Mouse (Mus musculus) hindbrain, embryonic 12.5 days (tissue): ENCODE results near the gene Mymx. TPM values are rescaled to one million over a fixed set of nuclear protein-coding genes. Genes with fewer than 3 reads are reported as not detected.
A peak's percentile ranks its signal among the peaks of the same experiment; 100 is the strongest.

Source experiments
- ATAC-seq: fragments of 200-750 bp; cut with Nextera tagmentation; 2 replicates; pipeline ENCODE4 v1.8.0; 2017; ENCODE audit warnings: moderate TSS enrichment; ENCODE audit not compliant: low FRiP score
- H3K27ac ChIP-seq: fragments of 300-500 bp; sonication (generic); 2 replicates; pipeline ENCODE4 v1.5.1; 2016; ENCODE audit warnings: mild to moderate bottlenecking
- H3K27me3 ChIP-seq: fragments of 300-500 bp; sonication (generic); 2 replicates; pipeline ENCODE4 v1.6.1; 2016; ENCODE audit warnings: mild to moderate bottlenecking
- H3K36me3 ChIP-seq: fragments of 300-500 bp; sonication (generic); 2 replicates; pipeline ENCODE4 v1.6.1; 2016; ENCODE audit warnings: mild to moderate bottlenecking
- H3K4me1 ChIP-seq: fragments of 300-500 bp; sonication (generic); 2 replicates; pipeline ENCODE4 v1.6.1; 2016
- H3K4me2 ChIP-seq: fragments of 300-500 bp; sonication (generic); replicated peaks from 2 replicates; pipeline ENCODE4 v1.6.1; 2016; ENCODE audit warnings: mild to moderate bottlenecking
- H3K4me3 ChIP-seq: fragments of 300-500 bp; sonication (generic); 2 replicates; pipeline ENCODE4 v1.5.1; 2016; ENCODE audit warnings: mild to moderate bottlenecking
- H3K9ac ChIP-seq: fragments of 300-500 bp; sonication (generic); 2 replicates; pipeline ENCODE4 v1.6.1; 2016; ENCODE audit warnings: mild to moderate bottlenecking, moderate library complexity
- H3K9me3 ChIP-seq: fragments of 300-500 bp; sonication (generic); replicated peaks from 2 replicates; pipeline ENCODE4 v1.6.1; 2016; ENCODE audit warnings: mild to moderate bottlenecking
- WGBS: fragments of 180-500 bp; shearing (Covaris S2); methylation state at CpG from one replicate; pipeline ENCODE4 v1.1.7; 2016; 5-methylcytosine and 5-hydroxymethylcytosine counted together
- polyA plus RNA-seq: library from polyadenylated mRNA; unstranded; fragments of >200 nt; fragmentation: Nextera tagmentation; extraction: Ambion mirVana; gene quantifications from 2 replicates; pipeline ENCODE4 v1.2.1, GENCODE M21; 2016

Gene Mymx
- polyA plus RNA-seq, 1 experiment from 2014 or later: 1.6 TPM

DNA sequence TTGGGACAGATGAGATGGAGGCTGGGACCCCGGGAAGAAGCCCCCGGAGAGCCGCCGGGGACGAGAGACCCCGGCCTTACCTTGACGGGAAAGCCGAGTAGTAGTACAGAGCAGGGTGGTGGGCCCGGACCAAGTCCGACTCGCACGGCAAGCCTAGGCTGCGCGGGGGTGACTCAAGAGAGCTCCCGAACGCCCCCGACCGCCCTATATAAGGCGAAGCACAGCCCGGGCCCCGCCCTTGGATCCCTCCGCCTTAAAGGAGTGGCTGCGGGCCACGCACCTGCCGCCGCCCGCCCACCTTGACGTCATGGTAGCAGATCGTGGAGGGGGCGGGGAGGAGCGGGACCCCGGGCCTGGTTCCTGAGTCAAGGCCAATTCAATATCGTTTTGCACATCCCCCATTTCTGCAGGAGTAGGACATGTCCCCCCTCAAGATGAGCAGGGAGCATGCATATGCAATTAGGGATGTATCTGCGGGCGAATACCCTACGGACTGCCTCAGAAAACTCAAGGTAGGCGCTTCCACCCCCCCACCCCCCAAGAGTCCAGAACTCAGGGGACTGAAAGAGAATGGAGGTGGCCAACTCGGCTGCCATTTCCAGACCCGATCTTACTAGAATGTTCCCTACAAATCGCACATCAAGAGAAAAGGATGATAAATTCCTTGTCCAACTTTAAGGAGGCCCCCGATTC, 28.7 kb downstream of the Mymx start, which contains the start of gene Hsp90ab1:
Hsp90ab1 (minus strand) TSS at position 185 of the 693 bp plus-strand sequence.
- WGBS: under 1% methylated on average over 41 of the region's 41 CpGs
- Histone ChIP-seq H3K4me3 (peak within 1 kb of the TSS; percentile 98), H3K9ac (peak within 1 kb of the TSS; percentile 99), H3K27ac (peak within 1 kb of the TSS; percentile 96), H3K4me1 (peaks cover 32% of the 10 kb centered on the region), H3K36me3 (peaks cover 35% of the 10 kb centered on the region), H3K9me3 (no peaks in the 10 kb centered on the region), H3K27me3 (no peaks in the 10 kb centered on the region), H3K4me2 (peak within 1 kb of the TSS; percentile 86)
- peak; percentile 85 for ATAC-seq

DNA sequence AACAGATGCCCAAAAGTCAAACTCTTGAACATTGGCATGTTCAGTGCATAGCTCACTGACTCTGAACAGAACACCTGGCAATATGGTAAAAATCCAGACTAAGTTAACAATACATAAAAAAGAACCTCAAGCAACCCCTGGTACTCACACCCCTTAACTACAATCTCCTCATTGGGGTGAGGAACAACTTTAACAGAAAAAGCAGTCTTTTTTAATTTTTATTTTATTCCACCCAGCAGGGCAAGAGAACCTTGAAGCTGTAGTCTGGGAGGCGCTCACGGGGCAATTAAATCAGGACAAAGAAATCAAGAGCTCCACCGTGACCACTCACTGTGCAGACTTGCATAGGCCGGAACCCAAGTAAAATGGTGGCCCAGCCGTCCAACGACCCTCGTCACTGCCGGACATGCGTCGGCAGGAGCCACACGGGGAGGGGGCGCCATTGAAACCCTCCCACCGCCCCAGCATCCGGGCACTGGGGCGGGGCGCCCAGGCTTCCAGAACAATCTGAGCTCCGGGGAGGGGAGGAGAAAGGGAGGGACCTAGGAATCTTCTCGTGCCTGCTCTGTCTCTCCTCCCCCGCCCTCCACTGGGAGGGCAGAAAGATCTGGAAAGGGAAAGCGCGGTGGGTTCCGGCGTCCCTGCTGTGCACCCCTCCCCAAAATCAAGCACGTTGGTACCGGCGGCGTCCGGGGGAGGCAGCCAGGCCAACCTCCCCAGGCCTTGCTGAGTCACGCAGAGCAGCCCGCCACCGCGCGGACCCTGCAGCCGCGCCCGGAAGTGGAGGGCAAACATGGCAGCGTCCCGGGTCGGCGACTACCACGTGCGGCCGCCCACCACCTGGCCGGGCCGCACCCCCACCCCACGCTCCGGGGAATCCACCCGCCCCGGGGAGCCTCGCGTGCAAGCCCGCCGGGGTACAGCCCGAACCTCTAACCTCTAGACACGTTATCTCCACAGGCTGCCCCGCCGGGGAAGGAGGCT, 29.5 kb downstream of the Mymx start:
- H3K4me1 ChIP-seq: peaks cover 37% of the 10 kb centered on the region

DNA sequence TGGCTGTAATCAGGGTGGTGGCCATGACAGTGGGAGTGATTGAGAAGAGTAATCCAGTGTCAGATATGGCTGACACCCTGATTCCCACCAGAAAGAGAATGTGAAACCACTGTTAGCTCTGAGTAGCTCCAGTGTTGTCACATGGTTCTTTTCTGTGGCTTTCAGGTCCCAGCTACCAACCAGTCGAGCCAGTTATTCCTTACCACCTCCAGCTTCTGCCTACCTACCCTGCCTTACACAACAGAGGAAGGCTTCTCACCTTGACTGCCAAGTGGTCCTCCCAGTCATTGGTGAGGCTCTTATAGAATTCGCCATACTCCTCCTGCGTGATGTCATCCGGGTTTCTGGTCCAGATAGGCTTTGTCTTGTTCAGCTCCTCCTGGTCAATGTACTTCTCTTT, 31.9 kb downstream of the Mymx start:
- 90% methylated on average over 4 of the region's 4 CpGs for WGBS
- H3K4me1 ChIP-seq: peaks cover 57% of the 10 kb centered on the region
- H3K27ac ChIP-seq: no peak overlapping the region
- peaks cover 63% of the 10 kb centered on the region for H3K36me3 ChIP-seq
- no peak for ATAC-seq
- H3K4me2 ChIP-seq: no peak overlapping the region
- no peaks in the 10 kb centered on the region for H3K27me3 ChIP-seq
- no peaks in the 10 kb centered on the region for H3K9me3 ChIP-seq
- no peak overlapping the region for H3K9ac ChIP-seq
- no peak overlapping the region for H3K4me3 ChIP-seq

More for the DNA sequence above, 29.5 kb downstream of the Mymx start:
- peaks cover 44% of the 10 kb centered on the region for H3K36me3 ChIP-seq
- ATAC-seq: peak; percentile 71
- H3K9ac ChIP-seq: peak overlapping the region; percentile 99
- H3K9me3 ChIP-seq: no peaks in the 10 kb centered on the region
- H3K27ac ChIP-seq: peak overlapping the region; percentile 96
- peak overlapping the region; percentile 98 for H3K4me3 ChIP-seq
- H3K4me2 ChIP-seq: peak overlapping the region; percentile 86
- H3K27me3 ChIP-seq: no peaks in the 10 kb centered on the region
- WGBS: under 1% methylated on average over 56 of the region's 57 CpGs

DNA sequence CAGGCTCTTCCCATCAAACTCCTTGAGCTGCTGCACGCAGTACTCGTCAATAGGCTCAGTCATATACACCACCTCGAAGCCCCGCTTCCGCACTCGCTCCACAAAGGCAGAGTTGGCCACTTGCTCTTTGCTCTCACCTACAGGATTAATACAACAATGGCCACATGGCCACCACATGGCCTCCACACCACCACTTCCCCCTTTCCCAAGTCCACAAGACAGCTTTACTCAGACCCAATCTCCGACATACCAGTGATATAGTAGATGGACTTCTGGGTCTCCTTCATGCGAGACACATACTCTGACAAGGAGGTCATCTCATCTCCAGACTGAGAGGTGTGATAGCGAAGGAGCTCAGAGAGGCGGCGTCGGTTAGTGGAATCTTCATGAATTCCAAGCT, 32.9 kb downstream of the Mymx start:
- peaks cover 63% of the 10 kb centered on the region for H3K36me3 ChIP-seq
- H3K9me3 ChIP-seq: no peaks in the 10 kb centered on the region
- no peaks in the 10 kb centered on the region for H3K27me3 ChIP-seq
- no peak overlapping the region for H3K4me2 ChIP-seq
- peaks cover 54% of the 10 kb centered on the region for H3K4me1 ChIP-seq
- no peak for ATAC-seq
- no peak overlapping the region for H3K27ac ChIP-seq
- 90% methylated on average over 12 of the region's 12 CpGs for WGBS
- no peak overlapping the region for H3K4me3 ChIP-seq
- H3K9ac ChIP-seq: no peak overlapping the region; the same call in 1 of the 2 replicates

DNA sequence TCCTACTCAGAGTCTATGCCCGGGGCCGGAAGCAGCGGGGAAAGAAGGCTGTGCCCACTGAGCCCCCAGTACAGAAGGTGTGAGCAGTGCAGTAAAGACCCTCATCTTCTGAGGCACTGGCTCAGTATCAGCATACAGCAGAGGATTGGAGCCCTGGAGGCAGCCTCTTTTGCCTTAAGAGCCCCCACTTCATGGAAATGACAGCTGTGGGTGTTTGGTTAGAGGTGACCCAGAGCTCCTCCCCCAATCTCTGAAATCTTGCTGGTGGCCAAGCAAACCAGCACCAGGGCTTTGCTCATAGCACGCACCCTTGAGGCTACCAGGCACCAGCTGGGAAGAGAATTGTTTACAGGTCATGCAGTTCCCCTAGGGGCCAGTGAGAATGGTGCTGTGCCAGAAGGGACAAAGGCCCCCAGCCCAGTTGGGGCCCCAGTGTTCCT, 34.7 kb downstream of the Mymx start:
- Histone ChIP-seq H3K4me3 (no peak overlapping the region), H3K9ac (no peak overlapping the region), H3K27me3 (no peaks in the 10 kb centered on the region), H3K27ac (peak overlapping the region; percentile 55), H3K36me3 (peaks cover 63% of the 10 kb centered on the region), H3K9me3 (no peaks in the 10 kb centered on the region), H3K4me1 (peaks cover 54% of the 10 kb centered on the region), H3K4me2 (no peak overlapping the region)
- ATAC-seq: no peak
- WGBS: 29% methylated on average over 4 of the region's 4 CpGs

DNA sequence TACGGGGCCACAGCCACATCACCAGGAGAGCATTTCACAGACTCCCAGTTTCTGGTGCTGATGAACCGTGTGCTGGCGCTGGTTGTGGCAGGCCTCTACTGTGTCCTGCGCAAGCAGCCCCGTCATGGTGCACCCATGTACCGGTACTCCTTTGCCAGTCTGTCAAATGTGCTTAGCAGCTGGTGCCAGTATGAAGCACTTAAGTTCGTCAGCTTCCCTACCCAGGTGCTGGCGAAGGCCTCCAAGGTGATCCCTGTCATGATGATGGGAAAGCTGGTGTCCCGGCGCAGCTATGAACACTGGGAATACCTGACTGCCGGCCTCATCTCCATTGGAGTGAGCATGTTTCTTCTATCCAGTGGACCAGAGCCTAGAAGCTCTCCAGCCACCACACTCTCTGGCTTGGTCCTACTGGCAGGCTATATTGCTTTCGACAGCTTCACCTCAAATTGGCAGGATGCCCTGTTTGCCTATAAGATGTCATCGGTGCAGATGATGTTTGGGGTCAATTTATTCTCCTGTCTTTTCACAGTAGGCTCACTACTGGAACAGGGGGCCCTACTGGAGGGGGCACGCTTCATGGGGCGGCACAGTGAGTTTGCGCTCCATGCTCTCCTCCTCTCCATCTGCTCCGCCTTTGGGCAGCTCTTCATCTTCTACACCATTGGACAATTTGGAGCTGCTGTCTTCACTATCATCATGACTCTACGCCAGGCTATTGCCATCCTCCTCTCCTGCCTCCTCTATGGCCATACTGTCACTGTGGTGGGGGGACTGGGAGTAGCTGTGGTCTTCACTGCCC, 35.3 kb downstream of the Mymx start:
- WGBS: 73% methylated on average over 18 of the region's 18 CpGs
- H3K9ac ChIP-seq: no peak overlapping the region
- peaks cover 51% of the 10 kb centered on the region for H3K4me1 ChIP-seq
- H3K4me2 ChIP-seq: no peak overlapping the region
- H3K27ac ChIP-seq: peak overlapping the region; percentile 55
- no peak for ATAC-seq
- no peak overlapping the region for H3K4me3 ChIP-seq
- no peaks in the 10 kb centered on the region for H3K27me3 ChIP-seq
- no peaks in the 10 kb centered on the region for H3K9me3 ChIP-seq
- H3K36me3 ChIP-seq: peaks cover 61% of the 10 kb centered on the region

DNA sequence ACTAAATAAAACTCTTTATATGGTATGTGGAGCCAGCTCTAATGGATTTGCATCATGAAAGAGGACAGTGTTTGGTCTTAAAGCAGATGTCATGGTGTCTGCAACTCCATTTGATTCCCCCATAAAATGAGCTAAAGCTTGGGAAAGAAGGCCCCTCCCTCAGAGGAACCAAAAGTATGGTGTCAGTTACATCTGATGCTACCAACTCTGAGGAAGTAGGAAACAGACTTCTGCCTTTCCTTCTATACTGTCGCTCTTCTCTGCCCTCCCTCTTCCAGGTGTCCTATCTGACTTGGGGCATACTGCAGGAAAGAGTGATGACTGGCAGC, 35.9 kb downstream of the Mymx start:
- Histone ChIP-seq H3K36me3 (peaks cover 56% of the 10 kb centered on the region), H3K4me3 (no peak overlapping the region), H3K9me3 (no peaks in the 10 kb centered on the region), H3K9ac (no peak overlapping the region), H3K27me3 (no peaks in the 10 kb centered on the region), H3K4me1 (peaks cover 45% of the 10 kb centered on the region), H3K4me2 (no peak overlapping the region), H3K27ac (no peak overlapping the region)
- 84% methylated on average over 1 of the region's 1 CpGs for WGBS
- no peak for ATAC-seq

DNA sequence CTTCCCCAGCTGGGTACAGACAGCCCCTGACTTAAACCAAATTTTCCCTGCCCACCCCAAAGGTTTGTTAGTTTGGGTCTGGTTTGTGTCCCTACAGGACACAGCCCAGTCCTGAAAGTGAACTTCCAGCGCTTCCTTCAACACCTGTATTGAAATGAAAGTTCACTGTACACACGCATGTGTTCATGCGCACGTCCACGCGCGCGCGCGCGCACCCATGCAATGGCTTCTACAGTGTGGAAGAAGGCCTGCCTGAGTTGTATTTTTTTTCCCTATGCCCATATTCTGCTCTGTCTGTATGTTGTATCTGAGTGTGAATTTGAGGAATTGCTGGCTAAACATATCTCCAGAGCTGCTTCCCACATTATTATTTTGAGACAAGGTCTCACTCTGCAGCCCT, 36.8 kb downstream of the Mymx start:
- H3K4me2 ChIP-seq: peak overlapping the region; percentile 95
- ATAC-seq: no peak
- H3K4me1 ChIP-seq: peaks cover 38% of the 10 kb centered on the region
- peak overlapping the region; percentile 90 for H3K27ac ChIP-seq
- peak overlapping the region; percentile 95 for H3K9ac ChIP-seq
- no peaks in the 10 kb centered on the region for H3K27me3 ChIP-seq
- peaks cover 47% of the 10 kb centered on the region for H3K36me3 ChIP-seq
- H3K9me3 ChIP-seq: no peaks in the 10 kb centered on the region
- peak overlapping the region; percentile 79 for H3K4me3 ChIP-seq
- 95% methylated on average over 11 of the region's 11 CpGs for WGBS

DNA sequence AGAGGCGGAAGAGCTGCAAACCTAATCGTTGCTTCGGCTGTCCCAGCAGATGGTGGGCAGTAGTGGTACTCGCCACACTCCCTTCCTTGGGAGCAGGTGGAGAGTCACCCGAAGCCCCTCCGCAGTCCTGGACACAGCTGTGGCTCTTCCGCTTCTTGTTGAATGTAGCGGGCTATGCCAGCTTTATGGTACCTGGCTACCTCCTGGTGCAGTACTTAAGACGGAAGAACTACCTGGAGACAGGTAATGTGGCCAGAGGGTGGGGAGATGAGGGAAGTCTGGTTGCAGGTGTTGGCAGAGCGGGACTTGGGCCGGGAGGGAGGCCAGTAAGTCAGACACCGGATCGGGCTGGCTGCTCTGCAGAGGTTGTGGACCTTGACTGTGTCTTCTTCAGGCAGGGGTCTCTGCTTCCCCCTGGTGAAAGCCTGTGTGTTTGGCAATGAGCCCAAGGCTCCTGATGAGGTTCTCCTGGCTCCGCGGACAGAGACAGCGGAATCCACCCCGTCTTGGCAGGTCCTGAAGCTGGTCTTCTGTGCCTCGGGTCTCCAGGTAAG, 37.3 kb downstream of the Mymx start:
- peak; percentile 3 for ATAC-seq
- Histone ChIP-seq H3K4me3 (peak overlapping the region; percentile 79), H3K4me2 (peak overlapping the region; percentile 95), H3K36me3 (peaks cover 42% of the 10 kb centered on the region), H3K9me3 (no peaks in the 10 kb centered on the region), H3K27me3 (no peaks in the 10 kb centered on the region), H3K9ac (peak overlapping the region; percentile 95), H3K4me1 (peaks cover 34% of the 10 kb centered on the region), H3K27ac (peak overlapping the region; percentile 90)
- WGBS: 11% methylated on average over 18 of the region's 18 CpGs

DNA sequence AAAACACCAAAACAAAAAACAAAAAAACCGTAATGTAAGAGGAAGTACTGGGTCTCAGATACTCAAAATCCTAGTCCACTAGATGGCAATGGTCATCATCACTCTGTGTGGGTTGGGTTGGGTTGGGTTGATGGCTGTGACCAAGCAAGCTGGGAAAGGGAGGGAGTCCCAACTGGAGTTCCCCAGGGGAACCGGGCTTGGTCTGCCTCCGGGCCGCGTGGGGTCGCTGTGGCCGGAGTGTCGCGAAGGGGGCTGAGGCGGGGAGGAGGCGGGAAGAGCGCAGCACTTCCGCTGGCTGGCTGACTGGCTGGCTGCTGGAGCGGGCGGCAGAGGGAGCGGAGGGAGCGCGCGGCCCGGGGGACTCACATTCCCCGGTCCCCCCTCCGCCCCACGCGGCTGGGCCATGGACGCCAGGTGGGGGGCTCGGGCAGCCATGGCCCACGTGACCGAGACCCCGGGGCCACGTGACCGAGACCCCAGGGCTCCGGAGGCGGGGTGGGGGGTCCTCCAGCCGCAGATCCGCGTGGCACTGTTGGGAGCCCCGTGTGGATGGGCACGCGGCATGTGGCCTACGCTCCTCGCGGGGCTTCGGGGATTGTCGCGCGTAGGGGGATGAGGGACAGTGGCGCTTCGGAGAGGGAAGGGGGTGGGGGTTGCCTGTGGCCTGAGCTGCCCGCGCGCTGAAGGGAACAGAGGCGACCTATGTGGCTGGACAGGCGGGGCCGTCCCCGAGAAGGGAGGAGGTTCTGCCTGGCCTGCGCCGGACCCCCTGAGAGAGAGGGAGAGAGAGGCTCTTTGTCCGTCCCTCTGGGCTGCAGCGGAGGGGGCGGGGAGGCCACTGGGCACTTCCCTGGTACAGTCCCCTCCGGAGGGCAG, 38.0 kb downstream of the Mymx start, which contains the start of gene Slc35b2:
Slc35b2 (plus strand) TSS at position 220 of the 876 bp plus-strand sequence.
- Histone ChIP-seq H3K9me3 (no peaks in the 10 kb centered on the region), H3K4me3 (peak within 1 kb of the TSS; percentile 79), H3K36me3 (peaks cover 35% of the 10 kb centered on the region), H3K4me1 (peaks cover 34% of the 10 kb centered on the region), H3K27me3 (no peaks in the 10 kb centered on the region), H3K9ac (peak within 1 kb of the TSS; percentile 95), H3K4me2 (peak within 1 kb of the TSS; percentile 95), H3K27ac (peak within 1 kb of the TSS; percentile 90)
- ATAC-seq: peak; percentile 85
- WGBS: under 1% methylated on average over 44 of the region's 61 CpGs

DNA sequence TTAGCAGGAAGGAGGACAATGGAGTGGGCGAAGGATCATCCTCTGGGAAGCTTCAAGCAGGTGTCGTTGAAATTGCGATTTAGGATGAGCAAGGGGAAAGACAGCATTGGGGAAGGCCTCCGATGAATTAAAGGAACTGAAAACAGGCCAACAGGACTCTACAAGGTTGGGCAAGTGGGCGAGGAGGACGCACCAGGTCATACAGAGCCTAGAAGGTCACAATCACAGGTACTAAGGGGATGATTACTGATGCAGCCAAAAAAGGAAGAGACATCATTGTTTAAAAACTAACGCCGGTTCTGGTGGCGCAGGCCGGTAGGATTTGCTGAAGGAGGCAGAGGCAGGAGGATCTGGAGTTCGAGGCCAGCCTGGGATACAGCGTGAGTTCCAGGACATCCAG, 38.7 kb downstream of the Mymx start:
- Histone ChIP-seq H3K4me1 (peaks cover 35% of the 10 kb centered on the region), H3K9me3 (no peaks in the 10 kb centered on the region), H3K9ac (no peak overlapping the region), H3K27ac (no peak overlapping the region; the same call in 1 of the 2 replicates), H3K36me3 (peaks cover 28% of the 10 kb centered on the region), H3K4me3 (no peak overlapping the region), H3K27me3 (no peaks in the 10 kb centered on the region), H3K4me2 (0 out of 2 replicates have a peak overlapping the region, but pooled peaks have one; percentile 95)
- no peak for ATAC-seq
- 77% methylated on average over 12 of the region's 12 CpGs for WGBS
